Mouse (Mus musculus): Measurements from ENCODE around the gene Dusp18.

- TF ChIP-seq POLR2A (IDR thresholded peaks at IDR 0.05; ENCODE audit: control insufficient read depth, extremely low read depth, insufficient read depth, low read length, poor library complexity): no peak
- TF ChIP-seq CTCF (IDR thresholded peaks at IDR 0.05; ENCODE audit: borderline replicate concordance, control insufficient read depth, extremely low read depth, insufficient read depth, low read length, poor library complexity): no peak
These were observed 1.1 kb upstream of the Dusp18 start for GRCm38 (mm10) chr11:3893970-3894369.

All from thymus, adult 2 months (tissue).